Mouse (Mus musculus) liver, embryonic 14.5 days (tissue): Measurements from ENCODE around the gene Vipas39.
A peak's percentile ranks its signal among the peaks of the same experiment; 100 is the strongest.

Experiments
- CTCF ChIP-seq: IDR thresholded peaks from 2 replicates; pipeline ENCODE4 v1.5.1; 2016; ENCODE audit warnings: antibody characterized with exemption, low read depth, control low read depth
- EP300 ChIP-seq: IDR thresholded peaks from 2 replicates; pipeline ENCODE4 v1.6.1; 2016; ENCODE audit warnings: antibody characterized with exemption, low read depth

GRCm38 (mm10) chr12:87266108-87266826 is at the start of gene Vipas39, which contains the start of gene Ahsa1:
- TF ChIP-seq CTCF (peak; percentile 67), EP300 (no peak)
